Mouse (Mus musculus) stomach, embryonic 16.5 days (tissue): Measurements from ENCODE around the gene Hps5. TPM values are rescaled to one million over a fixed set of nuclear protein-coding genes. Genes with fewer than 3 reads are reported as not detected.
"Not testable (repeated sequence)": the region's sequence is repeated elsewhere in the genome, so short reads cannot be mapped to it uniquely, and the experiment has no call there.

Experiments used
- ATAC-seq: fragments of 200-750 bp; cut with Nextera tagmentation; 2 replicates; pipeline ENCODE4 v1.8.0; 2017; ENCODE audit warnings: moderate number of reproducible peaks, moderate TSS enrichment; ENCODE audit not compliant: insufficient read depth, low FRiP score
- H3K27ac ChIP-seq: fragments of 300-500 bp; sonication (generic); 2 replicates; pipeline ENCODE4 v1.5.1; 2014; ENCODE audit warnings: low read length
- H3K27me3 ChIP-seq: fragments of 300-500 bp; sonication (generic); 2 replicates; pipeline ENCODE4 v1.6.1; 2014; ENCODE audit warnings: low read length, control low read depth, mixed read lengths; ENCODE audit not compliant: control insufficient read depth, insufficient read depth
- H3K36me3 ChIP-seq: fragments of 300-500 bp; sonication (generic); 2 replicates; pipeline ENCODE4 v1.6.1; 2014; ENCODE audit warnings: low read length; ENCODE audit not compliant: control insufficient read depth, insufficient read depth
- H3K4me1 ChIP-seq: fragments of 300-500 bp; sonication (generic); 2 replicates; pipeline ENCODE4 v1.6.1; 2014; ENCODE audit warnings: low read length, control low read depth, mixed read lengths; ENCODE audit not compliant: control insufficient read depth, insufficient read depth
- H3K4me2 ChIP-seq: fragments of 300-500 bp; sonication (generic); 2 replicates; pipeline ENCODE4 v1.6.1; 2014; ENCODE audit warnings: low read depth, low read length, mixed read lengths
- H3K4me3 ChIP-seq: fragments of 300-500 bp; sonication (generic); replicated peaks from 2 replicates; pipeline ENCODE4 v1.5.1; 2014; ENCODE audit warnings: mild to moderate bottlenecking, low read length
- H3K9ac ChIP-seq: fragments of 300-500 bp; sonication (generic); 2 replicates; pipeline ENCODE4 v1.6.1; 2014; ENCODE audit warnings: low read length
- H3K9me3 ChIP-seq: fragments of 300-500 bp; sonication (generic); replicated peaks from 2 replicates; pipeline ENCODE4 v1.6.1; 2016; ENCODE audit warnings: low read length, control low read depth; ENCODE audit not compliant: control insufficient read depth
- WGBS: fragments of 180-500 bp; shearing (Covaris S2); extraction: QIAGEN DNeasy Blood & Tissue Kit; methylation state at CpG from one replicate; pipeline ENCODE4 v1.1.7; 2014; 5-methylcytosine and 5-hydroxymethylcytosine counted together
- polyA plus RNA-seq: library from polyadenylated mRNA; unstranded; fragments of >200 nt; fragmentation: Nextera tagmentation; extraction: Ambion mirVana; gene quantifications from 2 replicates; pipeline ENCODE4 v1.2.1, GENCODE M21; 2015

Hps5 gene
- polyA plus RNA-seq, 1 experiment from 2014 or later = 23.4 TPM

DNA sequence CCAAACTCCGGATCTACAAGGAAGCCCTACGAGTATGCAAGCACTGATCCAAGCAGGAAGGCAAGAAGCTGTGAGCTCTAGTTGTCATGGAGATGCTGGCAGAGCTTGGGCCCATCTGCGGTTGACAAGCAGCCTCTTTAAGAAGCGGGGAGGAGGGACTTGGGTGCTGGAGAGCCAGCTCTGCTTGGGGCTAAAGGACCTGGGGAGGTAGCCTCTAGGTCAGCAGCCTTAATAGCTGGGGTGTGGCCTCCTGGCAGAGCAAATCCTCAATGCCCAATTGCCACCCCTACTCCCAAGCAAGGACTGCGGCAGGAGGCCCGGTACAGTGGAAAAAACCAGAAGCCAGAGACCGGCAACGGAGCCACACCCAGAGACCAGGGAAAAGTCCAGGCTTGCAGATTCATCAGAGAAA is 43.0 kb upstream of the Hps5 start:
- Histone ChIP-seq H3K27ac (peak overlapping the region; percentile 84), H3K9me3 (no peaks in the 10 kb centered on the region), H3K4me1 (peaks cover 41% of the 10 kb centered on the region), H3K9ac (peak overlapping the region; percentile 47; the same call in 1 of the 2 replicates), H3K4me2 (peak overlapping the region; percentile 35), H3K4me3 (no peak overlapping the region), H3K36me3 (no peaks in the 10 kb centered on the region), H3K27me3 (no peaks in the 10 kb centered on the region)
- 4% methylated on average over 8 of the region's 8 CpGs for WGBS
- ATAC-seq = peak; percentile 70

DNA sequence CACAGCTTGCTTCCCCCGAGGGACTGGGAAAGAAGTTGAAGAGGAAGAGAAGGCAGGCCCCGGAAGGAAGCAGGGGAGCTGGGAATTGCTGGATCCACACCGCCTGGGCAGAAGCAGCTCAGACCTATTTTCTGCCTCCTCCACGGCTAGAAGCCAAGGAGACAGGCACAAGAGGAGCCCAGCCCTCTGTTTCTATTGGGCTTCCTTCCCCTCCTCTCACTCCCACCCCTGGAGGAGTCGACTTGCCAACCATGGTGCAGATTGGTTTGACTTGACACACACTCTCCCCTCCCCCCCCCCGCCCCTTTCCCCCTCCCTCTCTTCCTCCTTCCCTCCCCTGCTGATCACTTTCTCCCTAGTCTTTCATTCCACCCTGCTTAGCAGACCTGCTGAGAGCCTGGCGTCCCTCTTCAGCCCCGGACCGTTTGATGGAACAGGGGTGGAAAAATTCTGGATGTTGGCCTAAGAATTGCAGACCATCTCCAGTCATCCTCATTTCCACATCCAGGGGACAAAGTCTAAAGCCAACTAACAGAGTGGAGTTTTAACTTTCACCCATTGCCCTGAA is 42.3 kb upstream of the Hps5 start:
- peaks cover 43% of the 10 kb centered on the region for H3K4me1 ChIP-seq
- no peaks in the 10 kb centered on the region for H3K36me3 ChIP-seq
- peak overlapping the region; percentile 84 for H3K27ac ChIP-seq
- peak overlapping the region; percentile 35; the same call in 1 of the 2 replicates for H3K4me2 ChIP-seq
- peak overlapping the region; percentile 5; the same call in 1 of the 2 replicates for H3K4me3 ChIP-seq
- H3K27me3 ChIP-seq = no peaks in the 10 kb centered on the region
- ATAC-seq = peak; percentile 41; the same call in 1 of the 2 replicates
- H3K9ac ChIP-seq = peak overlapping the region; percentile 65
- 7% methylated on average over 9 of the region's 9 CpGs for WGBS
- no peaks in the 10 kb centered on the region for H3K9me3 ChIP-seq

DNA sequence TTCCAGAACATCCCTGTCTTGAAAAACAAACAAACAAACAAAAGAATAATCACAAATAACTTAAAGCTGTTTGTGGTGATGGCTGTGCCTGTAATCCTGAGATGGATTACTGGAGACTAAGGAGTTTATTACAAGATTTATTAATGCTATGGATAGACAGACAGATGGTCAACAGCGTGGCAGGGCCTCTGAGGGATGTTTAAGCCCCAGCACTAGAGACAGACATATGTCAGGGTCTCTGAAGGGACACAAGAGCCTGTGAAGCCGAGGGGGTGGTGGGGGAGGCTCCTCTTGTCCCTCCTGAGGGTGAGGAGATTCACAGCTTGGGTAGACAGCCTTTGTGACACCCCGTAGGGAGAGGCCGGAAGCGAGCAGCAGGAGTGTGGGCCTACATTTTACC is 41.2 kb upstream of the Hps5 start:
- ATAC-seq = no peak
- 69% methylated on average over 5 of the region's 5 CpGs for WGBS
- Histone ChIP-seq H3K9ac (no peak overlapping the region), H3K36me3 (no peaks in the 10 kb centered on the region), H3K4me2 (no peak overlapping the region), H3K4me3 (no peak overlapping the region), H3K9me3 (no peaks in the 10 kb centered on the region), H3K27me3 (no peaks in the 10 kb centered on the region), H3K4me1 (peaks cover 43% of the 10 kb centered on the region), H3K27ac (no peak overlapping the region)

DNA sequence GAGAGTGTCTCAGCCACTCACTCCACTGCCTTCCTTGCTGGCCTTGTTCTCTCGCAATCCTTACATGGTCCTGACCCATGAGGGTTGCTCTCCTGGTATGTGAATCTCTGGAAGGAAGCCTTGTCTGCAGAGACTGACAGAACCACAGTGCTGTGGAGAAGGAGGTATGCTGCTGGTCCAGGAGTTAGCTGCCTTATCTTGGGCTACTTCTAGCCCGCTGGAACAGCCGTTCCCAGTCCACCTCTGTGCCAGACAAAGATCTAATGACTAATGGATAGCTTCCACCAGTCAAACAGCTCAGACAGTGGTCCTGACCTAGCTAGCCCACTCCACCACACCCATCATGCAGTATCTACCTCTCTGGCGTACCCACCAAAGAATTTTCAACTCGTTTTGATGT is 40.5 kb upstream of the Hps5 start:
- no peak overlapping the region for H3K4me2 ChIP-seq
- H3K9ac ChIP-seq = no peak overlapping the region
- no peak for ATAC-seq
- 69% methylated on average over 5 of the region's 5 CpGs for WGBS
- no peak overlapping the region for H3K4me3 ChIP-seq
- no peaks in the 10 kb centered on the region for H3K36me3 ChIP-seq
- no peak overlapping the region for H3K27ac ChIP-seq
- peaks cover 39% of the 10 kb centered on the region for H3K4me1 ChIP-seq
- H3K27me3 ChIP-seq = no peaks in the 10 kb centered on the region
- no peaks in the 10 kb centered on the region for H3K9me3 ChIP-seq

DNA sequence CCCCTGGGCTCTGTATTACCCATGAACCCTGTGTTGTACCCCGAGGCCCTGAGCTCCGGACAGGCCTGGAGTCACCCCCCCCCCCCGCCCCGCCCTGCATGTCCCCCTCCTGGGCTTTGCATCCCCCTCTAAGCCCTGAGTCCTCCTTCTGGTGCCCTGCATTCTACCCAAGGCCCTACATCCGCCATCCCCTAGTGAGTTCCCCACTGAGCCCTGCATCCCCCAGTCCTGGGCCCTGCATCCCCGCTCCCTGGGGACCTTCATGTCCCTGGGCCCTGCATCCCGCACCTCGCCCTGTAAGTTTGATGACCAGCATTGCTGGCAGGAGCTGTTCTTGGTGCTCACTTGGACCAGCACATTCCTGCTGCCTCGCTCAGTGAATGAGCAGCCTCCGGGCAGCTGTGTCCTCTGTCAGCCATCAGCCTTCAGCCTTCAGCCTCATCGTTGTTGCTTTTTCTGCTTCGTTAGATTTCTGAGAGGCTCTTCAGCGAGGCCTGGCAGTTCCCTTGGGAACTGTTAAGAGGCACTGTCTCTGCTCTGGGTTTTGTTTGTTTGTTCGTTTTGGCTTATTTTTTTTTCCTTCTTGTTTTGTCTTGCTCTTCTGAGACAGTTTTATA is 39.2 kb upstream of the Hps5 start:
- Histone ChIP-seq H3K4me1 (peaks cover 30% of the 10 kb centered on the region), H3K27ac (no peak overlapping the region), H3K27me3 (no peaks in the 10 kb centered on the region), H3K9ac (no peak overlapping the region), H3K9me3 (no peaks in the 10 kb centered on the region), H3K36me3 (no peaks in the 10 kb centered on the region), H3K4me2 (no peak overlapping the region), H3K4me3 (no peak overlapping the region)
- no peak for ATAC-seq
- 61% methylated on average over 13 of the region's 14 CpGs for WGBS

DNA sequence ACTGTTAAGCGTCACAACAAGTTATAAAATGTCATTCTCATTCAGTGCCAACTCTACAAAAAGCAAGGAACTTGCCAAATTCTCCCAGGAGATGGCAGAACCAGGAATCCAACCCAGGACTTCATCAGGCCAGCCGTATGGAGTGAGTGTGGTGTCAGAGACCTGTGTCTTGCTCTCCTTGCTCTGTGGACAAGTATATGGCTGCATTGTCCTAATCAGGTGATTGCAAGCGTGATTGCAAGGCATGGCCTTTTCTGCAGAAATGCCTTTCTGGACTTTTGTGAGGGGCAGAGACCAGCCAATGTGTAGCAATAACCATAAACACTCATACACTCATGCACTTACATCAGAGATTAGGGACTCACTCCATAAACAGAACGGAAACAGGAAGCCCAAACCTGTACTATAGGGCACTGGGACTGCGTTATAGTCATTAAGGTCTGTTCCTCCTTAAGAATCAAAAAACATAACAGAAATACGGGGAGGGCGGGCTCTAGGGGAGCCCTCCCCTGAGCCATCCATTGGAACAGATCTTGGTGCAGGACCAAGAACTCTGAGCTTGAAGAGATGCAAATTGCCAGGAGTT is 37.9 kb upstream of the Hps5 start:
- Histone ChIP-seq H3K4me1 (peaks cover 17% of the 10 kb centered on the region), H3K9me3 (no peaks in the 10 kb centered on the region), H3K27ac (peak overlapping the region; percentile 21; the same call in 1 of the 2 replicates), H3K36me3 (no peaks in the 10 kb centered on the region), H3K4me2 (no peak overlapping the region), H3K9ac (no peak overlapping the region), H3K4me3 (no peak overlapping the region), H3K27me3 (no peaks in the 10 kb centered on the region)
- ATAC-seq = no peak
- 73% methylated on average over 7 of the region's 7 CpGs for WGBS

DNA sequence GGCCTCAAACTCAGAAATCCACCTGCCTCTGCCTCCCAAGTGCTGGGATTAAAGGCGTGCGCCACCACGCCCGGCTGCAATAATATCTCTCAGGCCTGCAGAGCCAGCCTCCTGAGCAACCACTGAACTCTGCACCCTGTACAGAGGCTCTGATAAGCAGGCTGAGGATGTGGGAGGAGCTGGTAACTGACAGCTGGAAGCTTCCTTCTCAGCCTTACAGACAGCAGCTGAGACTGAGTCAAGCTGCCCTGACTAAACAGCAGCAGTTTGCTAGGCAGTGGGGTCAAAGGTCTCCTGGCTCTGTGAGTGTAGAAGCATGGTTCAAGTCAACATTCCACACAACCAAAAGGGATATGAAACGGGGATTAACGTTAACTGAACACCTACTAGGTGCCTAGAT is 37.4 kb upstream of the Hps5 start:
- Histone ChIP-seq H3K36me3 (no peaks in the 10 kb centered on the region), H3K9ac (no peak overlapping the region), H3K9me3 (no peaks in the 10 kb centered on the region), H3K27me3 (no peaks in the 10 kb centered on the region), H3K4me2 (no peak overlapping the region), H3K4me3 (no peak overlapping the region), H3K27ac (peak overlapping the region; percentile 21; the same call in 1 of the 2 replicates), H3K4me1 (peaks cover 13% of the 10 kb centered on the region)
- peak; percentile 77 for ATAC-seq
- WGBS = 55% methylated on average over 6 of the region's 6 CpGs

DNA sequence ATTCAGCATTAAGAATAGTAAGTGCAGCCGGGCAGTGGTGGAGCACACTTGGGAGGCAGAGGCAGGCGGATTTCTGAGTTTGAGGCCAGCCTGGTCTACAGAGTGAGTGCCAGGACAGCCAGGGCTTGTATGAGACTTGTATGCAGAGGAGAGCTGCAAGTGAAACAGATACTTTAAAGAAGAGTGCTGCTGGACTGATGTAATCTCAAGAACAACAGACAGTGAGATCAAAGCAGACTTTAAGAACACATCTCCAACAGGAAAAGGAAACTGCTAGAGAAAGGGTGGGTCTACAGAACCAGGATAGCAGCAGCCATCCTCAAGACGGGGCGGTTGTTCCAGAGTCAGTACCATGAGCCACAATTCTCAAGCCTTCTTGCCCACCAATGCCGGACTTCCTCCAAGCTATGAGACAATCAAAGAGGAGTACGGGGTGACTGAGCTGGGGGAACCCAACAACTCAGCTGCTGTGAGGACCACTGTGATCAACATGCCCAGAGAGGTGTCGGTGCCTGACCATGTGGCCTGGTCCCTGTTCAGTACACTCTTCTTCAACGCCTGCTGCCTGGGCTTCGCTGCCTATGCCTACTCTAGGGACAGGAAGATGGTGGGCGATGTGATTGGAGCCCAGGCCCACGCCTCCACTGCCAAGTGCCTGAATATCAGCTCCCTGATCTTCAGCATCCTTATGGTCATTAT is 36.4 kb upstream of the Hps5 start:
- not testable (repeated sequence) for H3K9me3 ChIP-seq, H3K27me3 ChIP-seq, H3K9ac ChIP-seq, ATAC-seq, H3K27ac ChIP-seq, H3K4me1 ChIP-seq, H3K36me3 ChIP-seq, H3K4me2 ChIP-seq, H3K4me3 ChIP-seq
- 88% methylated on average over 11 of the region's 11 CpGs for WGBS

DNA sequence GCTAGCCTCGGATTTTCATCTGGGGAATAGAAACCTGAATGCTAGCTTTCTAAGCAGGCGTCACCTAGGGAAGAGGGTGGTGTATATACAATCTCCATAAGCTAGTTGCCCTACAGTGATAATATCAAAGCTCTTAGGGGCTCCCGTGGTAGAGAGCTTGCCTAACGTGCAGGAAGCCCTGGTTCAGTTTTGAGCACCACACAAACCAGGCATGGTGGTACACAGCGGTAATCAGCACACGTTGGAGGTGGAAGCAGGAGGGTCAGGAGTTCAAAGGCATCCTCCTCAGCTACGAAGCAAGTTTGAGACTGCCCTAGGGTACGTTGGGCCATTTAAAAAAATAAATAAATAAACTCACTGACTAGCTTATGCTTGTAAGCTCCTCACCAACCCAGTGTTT is 35.8 kb upstream of the Hps5 start:
- Histone ChIP-seq H3K4me3 (no peak overlapping the region), H3K36me3 (no peaks in the 10 kb centered on the region), H3K4me1 (0 out of 2 replicates have a peak, but pooled peaks cover 6% of the 10 kb centered on the region), H3K9me3 (no peaks in the 10 kb centered on the region), H3K9ac (no peak overlapping the region), H3K27me3 (no peaks in the 10 kb centered on the region), H3K27ac (no peak overlapping the region), H3K4me2 (no peak overlapping the region)
- WGBS = 78% methylated on average over 8 of the region's 8 CpGs
- no peak for ATAC-seq
